ENCODE assay signal across 23 mouse cellular contexts in genomic region chrX:98317483-98317882, GRCm38 (mm10).
"Had no signal": no experiment of that assay in that cellular context is flagged by ENCODE, and none has a peak within 500 bp of the region (broad histone marks: within the 10 kb centered on the region; RNA-seq: fewer than 3 reads in every experiment).

No protein-coding gene starts in this region.

- H3K4me1 ChIP-seq: embryonic facial prominence, embryonic 10.5 days; embryonic facial prominence, embryonic 12.5 days; embryonic facial prominence, embryonic 13.5 days; embryonic facial prominence, embryonic 15.5 days; forebrain, embryonic 10.5 days; forebrain, embryonic 12.5 days; forebrain, embryonic 13.5 days; forebrain, embryonic 15.5 days; heart, embryonic 10.5 days had no signal

- H3K27me3 ChIP-seq: forebrain, embryonic 13.5 days; forebrain, embryonic 15.5 days had no signal

- H3K27ac ChIP-seq: embryonic facial prominence, embryonic 10.5 days; embryonic facial prominence, embryonic 12.5 days; embryonic facial prominence, embryonic 13.5 days; embryonic facial prominence, embryonic 15.5 days; forebrain, embryonic 10.5 days; forebrain, embryonic 12.5 days; forebrain, embryonic 13.5 days; forebrain, embryonic 15.5 days; gastrocnemius, adult 2 months; heart, adult 2 months; heart, embryonic 10.5 days had no signal

- H3K36me3 ChIP-seq: embryonic facial prominence, embryonic 10.5 days; embryonic facial prominence, embryonic 12.5 days; embryonic facial prominence, embryonic 13.5 days; embryonic facial prominence, embryonic 15.5 days; forebrain, embryonic 10.5 days; forebrain, embryonic 12.5 days; forebrain, embryonic 15.5 days; heart, embryonic 10.5 days had no signal

- DNase-seq: cerebellum, postnatal 10 days; cerebellum, postnatal 14 days; cerebellum, postnatal 25 days; cerebellum, postnatal 36 days; embryo, embryonic 11 days; forebrain, postnatal 0 days; gastrocnemius, adult 2 months; gastrocnemius, postnatal 14 days; gastrocnemius, postnatal 25 days; gastrocnemius, postnatal 36 days; heart, adult 11 months; heart, adult 18-20 months; heart, adult 2 months had no signal

- H3K4me3 ChIP-seq: embryonic facial prominence, embryonic 10.5 days; embryonic facial prominence, embryonic 12.5 days; embryonic facial prominence, embryonic 13.5 days; embryonic facial prominence, embryonic 15.5 days; erythroblast, embryonic 14.5 days; forebrain, embryonic 10.5 days; forebrain, embryonic 12.5 days; forebrain, embryonic 13.5 days; forebrain, embryonic 15.5 days; gastrocnemius, adult 2 months; heart, adult 2 months; heart, embryonic 10.5 days had no signal
